Mouse (Mus musculus): ENCODE data around the gene Nr1i2. TPM values are rescaled to one million over a fixed set of nuclear protein-coding genes. Genes with fewer than 3 reads are reported as not detected.
"Not testable (repeated sequence)": the region's sequence is repeated elsewhere in the genome, so short reads cannot be mapped to it uniquely, and the experiment has no call there.

The Nr1i2 gene
- not detected in 2 replicates for total RNA-seq (2014; fragmentation: Nextera tagmentation)
- total RNA-seq (2017): not detected in 2 replicates
- not detected in 2 replicates for polyA plus RNA-seq (2012)

DNA sequence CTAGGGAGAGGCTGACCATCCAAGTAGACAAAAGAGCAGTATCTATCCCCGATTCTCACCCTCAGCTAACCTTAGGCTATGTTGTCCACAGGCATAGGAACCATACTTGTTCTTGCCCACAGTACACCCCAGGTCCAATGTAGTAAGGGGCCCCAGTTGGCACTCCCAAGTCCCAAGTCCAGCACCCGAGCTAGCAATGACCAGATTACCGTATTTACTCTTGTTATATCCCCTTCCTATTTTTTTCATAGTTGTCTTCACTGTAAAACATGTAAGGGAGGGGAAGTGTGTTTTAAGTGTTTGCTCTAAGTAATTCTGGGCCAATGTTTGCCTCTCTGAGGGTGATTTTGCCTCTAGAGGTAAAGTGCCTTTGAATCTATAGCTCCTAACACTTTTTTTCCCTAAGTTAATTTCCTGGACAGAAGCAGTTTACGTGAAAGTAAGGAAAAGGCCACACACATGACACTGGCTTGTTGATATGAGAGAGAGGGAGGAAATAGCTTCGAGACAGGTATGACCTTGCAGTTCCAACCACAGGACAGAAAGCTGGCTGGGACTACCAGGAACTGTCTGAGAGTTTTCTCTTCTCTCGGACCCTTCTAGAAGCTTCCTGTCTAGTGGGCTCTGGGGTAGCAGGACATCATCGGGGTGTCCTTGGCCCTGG lies at the start of gene Nr1i2:
Gene Nr1i2, minus strand, starts transcription at position 140 of the 664 bp plus-strand sequence.
- H3K36me3 ChIP-seq (replicated peaks): no peaks in the 10 kb centered on the region
- no peak within 1 kb of the TSS for H3K4me3 ChIP-seq (ENCODE audit: low read depth, low read length)
- peaks cover 21% of the 10 kb centered on the region for H3K27me3 ChIP-seq (ENCODE audit: insufficient read depth, low read length)
- no peak for ATAC-seq (ENCODE audit: extremely low read depth, insufficient number of reproducible peaks, low FRiP score, poor library complexity, severe bottlenecking)
- no peak for DNase-seq (ENCODE audit: low spot score)
- H3K4me1 ChIP-seq (ENCODE audit: insufficient read depth, low read depth, low read length): no peaks in the 10 kb centered on the region
- TF ChIP-seq POLR2AphosphoS5 (IDR thresholded peaks at IDR 0.05; ENCODE audit: insufficient replicate concordance, low read depth, low read length): no peak
- no peak for TF ChIP-seq CTCF (IDR thresholded peaks at IDR 0.05; ENCODE audit: low read depth, low read length)
- TF ChIP-seq GATA2 (IDR thresholded peaks at IDR 0.05; ENCODE audit: borderline replicate concordance, low read depth, low read length): no peak
- TF ChIP-seq GATA1 (IDR thresholded peaks at IDR 0.05; ENCODE audit: borderline replicate concordance, low read length): no peak
- no peak for TF ChIP-seq TAL1 (conservative IDR thresholded peaks at IDR 0.05; ENCODE audit: low read depth, low read length)
- no peaks in the 10 kb centered on the region for H3K9me3 ChIP-seq (replicated peaks)

DNA sequence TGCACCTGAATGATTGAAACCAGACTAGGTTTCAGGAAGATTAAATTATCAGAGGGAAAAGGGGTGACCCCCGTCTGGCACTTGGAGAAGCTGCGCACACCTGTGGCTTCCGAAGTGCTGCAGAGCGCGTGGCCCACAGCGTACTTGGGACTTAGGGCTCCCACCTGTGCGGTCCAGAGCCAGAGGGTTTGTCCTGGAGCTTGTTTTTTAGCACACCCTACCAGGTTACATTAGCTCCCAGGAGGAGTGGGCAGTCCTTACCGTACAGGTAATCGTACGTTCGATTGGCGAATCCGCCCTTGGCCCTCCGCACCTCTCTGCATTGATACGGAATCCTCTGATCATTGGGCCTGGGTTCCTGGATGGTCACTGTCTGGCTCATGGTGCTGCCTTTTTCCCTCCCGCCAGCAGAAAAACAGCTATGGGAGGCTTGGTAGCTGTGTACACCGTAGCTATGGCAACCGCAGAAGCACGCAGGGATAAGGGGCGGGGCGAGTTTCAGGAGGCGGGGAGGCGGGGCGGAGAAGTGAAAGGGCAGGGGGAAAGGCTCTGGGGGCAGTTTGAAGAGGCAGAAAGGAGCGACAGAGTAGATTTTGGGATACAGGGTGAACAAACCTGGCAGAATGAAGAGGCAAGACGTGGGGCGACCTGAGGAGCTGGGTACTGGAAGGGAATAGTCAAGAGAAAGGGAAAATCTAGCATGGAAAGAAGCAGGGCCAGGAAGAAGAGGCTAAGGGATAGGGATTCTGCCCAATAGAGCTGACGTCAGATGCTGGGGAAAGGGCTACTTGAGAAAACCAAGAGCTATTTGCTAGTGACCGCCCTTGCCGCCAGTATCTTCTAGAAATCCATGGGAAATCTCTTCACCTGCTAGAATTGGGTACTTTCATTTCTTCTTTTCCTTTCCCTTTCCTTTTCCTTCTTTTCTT lies 47.0 kb upstream of the Nr1i2 start, which contains the start of gene Maats1:
Gene Maats1, minus strand, starts transcription at position 748 of the 929 bp plus-strand sequence.
- DNase-seq (ENCODE audit: low spot score): no peak
- peaks cover 32% of the 10 kb centered on the region for H3K4me1 ChIP-seq (ENCODE audit: insufficient read depth, low read depth, low read length)
- no peak for ATAC-seq (ENCODE audit: extremely low read depth, insufficient number of reproducible peaks, low FRiP score, poor library complexity, severe bottlenecking)
- no peaks in the 10 kb centered on the region for H3K36me3 ChIP-seq (replicated peaks)
- H3K27me3 ChIP-seq (ENCODE audit: insufficient read depth, low read length): peaks cover 14% of the 10 kb centered on the region
- H3K4me3 ChIP-seq (ENCODE audit: low read depth, low read length): peak within 1 kb of the TSS; percentile 33; the same call in 1 of the 2 replicates
- TF ChIP-seq TAL1 (conservative IDR thresholded peaks at IDR 0.05; ENCODE audit: low read depth, low read length): no peak
- no peak for TF ChIP-seq POLR2AphosphoS5 (IDR thresholded peaks at IDR 0.05; ENCODE audit: insufficient replicate concordance, low read depth, low read length)
- no peak for TF ChIP-seq GATA2 (IDR thresholded peaks at IDR 0.05; ENCODE audit: borderline replicate concordance, low read depth, low read length)
- TF ChIP-seq CTCF (IDR thresholded peaks at IDR 0.05; ENCODE audit: low read depth, low read length): no peak
- TF ChIP-seq GATA1 (IDR thresholded peaks at IDR 0.05; ENCODE audit: borderline replicate concordance, low read length): no peak
- H3K9me3 ChIP-seq (replicated peaks): no peaks in the 10 kb centered on the region

DNA sequence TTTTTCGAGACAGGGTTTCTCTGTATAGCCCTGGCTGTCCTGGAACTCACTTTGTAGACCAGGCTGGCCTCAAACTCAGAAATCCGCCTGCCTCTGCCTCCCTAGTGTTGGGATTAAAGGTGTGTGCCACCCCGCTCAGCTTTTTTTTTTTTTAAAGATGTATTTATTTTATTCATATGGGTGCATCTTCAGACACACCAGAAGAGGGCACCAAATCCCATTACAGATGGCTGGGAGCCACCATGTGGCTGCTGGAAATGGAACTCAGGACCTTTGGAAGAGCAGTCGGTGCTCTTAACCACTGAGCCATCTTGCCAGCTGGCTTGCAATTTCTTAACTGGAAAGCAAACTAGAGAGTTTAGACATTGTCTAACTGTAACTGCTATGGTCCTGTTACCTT lies 43.5 kb upstream of the Nr1i2 start:
- not testable (repeated sequence) for H3K36me3 ChIP-seq (replicated peaks); DNase-seq (ENCODE audit: low spot score); H3K9me3 ChIP-seq (replicated peaks); H3K4me3 ChIP-seq (ENCODE audit: low read depth, low read length); ATAC-seq (ENCODE audit: extremely low read depth, insufficient number of reproducible peaks, low FRiP score, poor library complexity, severe bottlenecking)
- H3K4me1 ChIP-seq (ENCODE audit: insufficient read depth, low read depth, low read length): peaks cover 11% of the 10 kb centered on the region
- peaks cover 17% of the 10 kb centered on the region for H3K27me3 ChIP-seq (ENCODE audit: insufficient read depth, low read length)

DNA sequence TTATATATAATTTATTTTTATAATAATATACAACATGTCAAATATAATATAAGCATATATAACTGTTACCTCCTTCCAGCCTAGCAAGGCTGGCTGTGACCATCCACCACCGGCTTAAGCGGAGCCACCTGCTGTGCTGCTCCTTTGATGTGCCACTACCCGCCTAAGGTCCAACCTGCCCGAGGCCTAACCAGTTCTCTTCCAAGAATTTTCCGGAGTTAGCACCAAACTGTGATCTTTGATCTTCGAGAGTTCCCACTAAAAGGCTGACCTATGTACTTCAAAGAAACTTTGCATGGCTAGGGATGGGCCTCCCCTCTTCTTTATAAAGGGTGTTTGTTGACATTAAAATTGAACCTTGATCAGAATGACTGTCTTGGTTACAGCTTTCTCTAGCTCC lies 39.8 kb upstream of the Nr1i2 start:
- no peaks in the 10 kb centered on the region for H3K9me3 ChIP-seq (replicated peaks)
- no peak for ATAC-seq (ENCODE audit: extremely low read depth, insufficient number of reproducible peaks, low FRiP score, poor library complexity, severe bottlenecking)
- no peak for DNase-seq (ENCODE audit: low spot score)
- TF ChIP-seq TAL1 (conservative IDR thresholded peaks at IDR 0.05; ENCODE audit: low read depth, low read length) (no peak), CTCF (IDR thresholded peaks at IDR 0.05; ENCODE audit: low read depth, low read length) (no peak), GATA2 (IDR thresholded peaks at IDR 0.05; ENCODE audit: borderline replicate concordance, low read depth, low read length) (no peak), POLR2AphosphoS5 (IDR thresholded peaks at IDR 0.05; ENCODE audit: insufficient replicate concordance, low read depth, low read length) (no peak), GATA1 (IDR thresholded peaks at IDR 0.05; ENCODE audit: borderline replicate concordance, low read length) (no peak)
- no peak overlapping the region for H3K4me3 ChIP-seq (ENCODE audit: low read depth, low read length)
- no peaks in the 10 kb centered on the region for H3K36me3 ChIP-seq (replicated peaks)
- H3K4me1 ChIP-seq (ENCODE audit: insufficient read depth, low read depth, low read length): no peaks in the 10 kb centered on the region
- peaks cover 15% of the 10 kb centered on the region for H3K27me3 ChIP-seq (ENCODE audit: insufficient read depth, low read length)

DNA sequence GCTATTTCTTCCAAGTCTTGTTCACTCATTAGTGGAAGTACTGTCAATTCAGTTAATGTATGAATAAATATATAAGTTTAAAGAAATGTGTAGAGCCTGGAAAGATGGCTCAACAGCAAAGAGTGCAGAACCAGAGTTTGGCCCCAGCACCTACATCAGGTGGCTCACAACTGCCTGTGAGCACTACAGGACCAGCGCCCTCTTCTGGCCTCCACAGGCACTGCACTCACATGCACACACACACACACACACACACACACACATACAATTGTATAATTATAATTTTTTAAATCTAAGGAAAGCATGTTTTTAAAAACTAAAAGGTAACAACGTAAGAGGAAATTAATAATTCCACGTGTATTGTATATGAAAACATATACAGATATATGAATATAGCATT lies 34.7 kb upstream of the Nr1i2 start:
- peaks cover 2% of the 10 kb centered on the region; the same call in 1 of the 2 replicates for H3K9me3 ChIP-seq (replicated peaks)
- no peak for TF ChIP-seq POLR2AphosphoS5 (IDR thresholded peaks at IDR 0.05; ENCODE audit: insufficient replicate concordance, low read depth, low read length)
- TF ChIP-seq CTCF (IDR thresholded peaks at IDR 0.05; ENCODE audit: low read depth, low read length): no peak
- TF ChIP-seq GATA2 (IDR thresholded peaks at IDR 0.05; ENCODE audit: borderline replicate concordance, low read depth, low read length): no peak
- TF ChIP-seq TAL1 (conservative IDR thresholded peaks at IDR 0.05; ENCODE audit: low read depth, low read length): no peak
- no peak for TF ChIP-seq GATA1 (IDR thresholded peaks at IDR 0.05; ENCODE audit: borderline replicate concordance, low read length)
- DNase-seq (ENCODE audit: low spot score) (no peak), ATAC-seq (ENCODE audit: extremely low read depth, insufficient number of reproducible peaks, low FRiP score, poor library complexity, severe bottlenecking) (no peak)
- H3K36me3 ChIP-seq (replicated peaks): no peaks in the 10 kb centered on the region
- no peaks in the 10 kb centered on the region for H3K4me1 ChIP-seq (ENCODE audit: insufficient read depth, low read depth, low read length)
- no peak overlapping the region for H3K4me3 ChIP-seq (ENCODE audit: low read depth, low read length)
- H3K27me3 ChIP-seq (ENCODE audit: insufficient read depth, low read length): peaks cover 13% of the 10 kb centered on the region; the same call in 1 of the 2 replicates

DNA sequence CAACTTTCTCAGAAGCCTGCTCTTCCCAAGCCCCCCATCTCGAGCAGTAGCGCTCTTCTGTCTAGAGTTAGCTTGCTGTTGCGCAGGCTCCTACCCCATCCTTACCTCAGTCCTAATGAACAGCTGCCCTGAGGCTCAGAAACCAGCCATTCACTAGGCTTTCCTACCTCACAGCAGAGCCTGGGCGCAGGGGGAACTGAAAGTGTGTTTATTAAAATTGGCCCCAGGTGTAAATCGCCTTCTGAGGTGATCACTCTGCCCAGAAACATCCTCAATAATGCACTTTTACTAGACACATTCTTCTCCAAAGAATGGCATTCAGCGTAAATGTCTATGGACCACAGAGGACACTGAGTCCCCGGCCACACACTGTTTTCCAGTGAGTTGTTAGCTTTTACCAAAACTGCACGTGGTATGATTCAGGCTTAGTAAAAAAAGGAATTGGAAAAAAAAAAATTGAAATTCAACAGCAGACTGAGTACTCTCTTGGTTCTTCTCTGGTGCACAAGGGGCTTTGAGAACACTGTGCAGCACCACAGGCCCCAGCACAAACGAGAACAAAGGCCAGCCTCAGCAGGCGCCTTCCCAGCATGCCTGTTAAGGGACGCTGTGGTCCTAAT lies 32.3 kb upstream of the Nr1i2 start:
- H3K27me3 ChIP-seq (ENCODE audit: insufficient read depth, low read length): peaks cover 19% of the 10 kb centered on the region; the same call in 1 of the 2 replicates
- DNase-seq (ENCODE audit: low spot score) (no peak), ATAC-seq (ENCODE audit: extremely low read depth, insufficient number of reproducible peaks, low FRiP score, poor library complexity, severe bottlenecking) (no peak)
- H3K4me1 ChIP-seq (ENCODE audit: insufficient read depth, low read depth, low read length): no peaks in the 10 kb centered on the region
- no peaks in the 10 kb centered on the region for H3K36me3 ChIP-seq (replicated peaks)
- peaks cover 2% of the 10 kb centered on the region; the same call in 1 of the 2 replicates for H3K9me3 ChIP-seq (replicated peaks)
- no peak overlapping the region for H3K4me3 ChIP-seq (ENCODE audit: low read depth, low read length)
- TF ChIP-seq GATA2 (IDR thresholded peaks at IDR 0.05; ENCODE audit: borderline replicate concordance, low read depth, low read length) (no peak), CTCF (IDR thresholded peaks at IDR 0.05; ENCODE audit: low read depth, low read length) (no peak), TAL1 (conservative IDR thresholded peaks at IDR 0.05; ENCODE audit: low read depth, low read length) (no peak), POLR2AphosphoS5 (IDR thresholded peaks at IDR 0.05; ENCODE audit: insufficient replicate concordance, low read depth, low read length) (no peak)
